Mouse (Mus musculus) right cerebral cortex, adult 2 months (tissue): ENCODE data around the gene 4930412O13Rik.

ENCODE experiments used
- DNase-seq, 2 experiments: peaks; one replicate each; pipeline ENCODE4 v3.0.0; 2021 to 2022; ENCODE audit warnings: low spot score in 2 of 2

The 4930412O13Rik gene

GRCm38 (mm10) chr2:9880271-9880670, 781 bp upstream of the 4930412O13Rik start:
- peak in 1 of 2 experiments; percentile 2 for DNase-seq

GRCm38 (mm10) chr2:9881611-9882023, 565 bp downstream of the 4930412O13Rik start:
- DNase-seq: no peak

- no peak for DNase-seq
Observed at GRCm38 (mm10) chr2:9882371-9882925, 1.4 kb downstream of the 4930412O13Rik start.

GRCm38 (mm10) chr2:9882926-9883802, 2.1 kb downstream of the 4930412O13Rik start:
- no peak for DNase-seq

GRCm38 (mm10) chr2:9883803-9884532, 2.9 kb downstream of the 4930412O13Rik start:
- no peak for DNase-seq

- no peak for DNase-seq
Observed at GRCm38 (mm10) chr2:9884533-9885216, 3.6 kb downstream of the 4930412O13Rik start.

GRCm38 (mm10) chr2:9885217-9885770, 4.2 kb downstream of the 4930412O13Rik start:
- no peak for DNase-seq

GRCm38 (mm10) chr2:9886031-9886430, 5.0 kb downstream of the 4930412O13Rik start:
- no peak for DNase-seq

GRCm38 (mm10) chr2:9886921-9887610, 6.0 kb downstream of the 4930412O13Rik start:
- no peak for DNase-seq

- DNase-seq: no peak
Observed at GRCm38 (mm10) chr2:9887636-9888035, 6.6 kb downstream of the 4930412O13Rik start.

GRCm38 (mm10) chr2:9888913-9889650, 8.0 kb downstream of the 4930412O13Rik start, which contains the start of gene 9230102O04Rik:
Gene 9230102O04Rik (minus strand): TSS chr2:9889540.
- no peak for DNase-seq

GRCm38 (mm10) chr2:9889651-9890183, 8.7 kb downstream of the 4930412O13Rik start, which contains the start of gene Gata3:
Gene Gata3 (minus strand): TSS chr2:9890034.
- DNase-seq: no peak

GRCm38 (mm10) chr2:9890251-9890650, 9.2 kb downstream of the 4930412O13Rik start:
- no peak for DNase-seq

- DNase-seq: no peak
Observed at GRCm38 (mm10) chr2:9890906-9891305, 9.9 kb downstream of the 4930412O13Rik start.

GRCm38 (mm10) chr2:9892541-9892940, 11.5 kb downstream of the 4930412O13Rik start:
- DNase-seq: no peak

- DNase-seq: no peak
Observed at GRCm38 (mm10) chr2:9893272-9893953, 12.4 kb downstream of the 4930412O13Rik start.

GRCm38 (mm10) chr2:9894836-9895593, 14.0 kb downstream of the 4930412O13Rik start:
- DNase-seq: no peak

GRCm38 (mm10) chr2:9896097-9896770, 15.2 kb downstream of the 4930412O13Rik start:
- no peak for DNase-seq
